Mouse (Mus musculus): Measurements from ENCODE around the gene Ceacam20. TPM values are rescaled to one million over a fixed set of nuclear protein-coding genes. Genes with fewer than 3 reads are reported as not detected.

The Ceacam20 gene
- total RNA-seq, 2 experiments from 2014 or later: not detected

- peak overlapping the region; percentile 43 for H3K4me3 ChIP-seq
- intact Hi-C loops (cut with DNase I): no loop called here
- peak overlapping the region; percentile 77 for H3K27ac ChIP-seq
- TF ChIP-seq CTCF (IDR thresholded peaks at IDR 0.05): no peak
- DNase-seq: no peak
Observed at GRCm38 (mm10) chr7:19935171-19935751, 30.0 kb upstream of the Ceacam20 start.

- DNase-seq: no peak
- peak overlapping the region; percentile 77 for H3K27ac ChIP-seq
- no peak for TF ChIP-seq CTCF (IDR thresholded peaks at IDR 0.05)
- intact Hi-C loops (cut with DNase I): no loop called here
- peak overlapping the region; percentile 43 for H3K4me3 ChIP-seq
Observed at GRCm38 (mm10) chr7:19935961-19936360, 29.3 kb upstream of the Ceacam20 start.

- DNase-seq: no peak
- Histone ChIP-seq H3K27ac (no peak overlapping the region), H3K4me3 (no peak overlapping the region)
- intact Hi-C loops (cut with DNase I): no loop called here
- TF ChIP-seq CTCF (IDR thresholded peaks at IDR 0.05): no peak
Observed at GRCm38 (mm10) chr7:19937229-19937821, 27.9 kb upstream of the Ceacam20 start.

GRCm38 (mm10) chr7:19939555-19940235 is 25.5 kb upstream of the Ceacam20 start:
- peak overlapping the region; percentile 72 for H3K27ac ChIP-seq
- intact Hi-C loops (cut with DNase I): no loop called here

GRCm38 (mm10) chr7:19940256-19940655 is 25.0 kb upstream of the Ceacam20 start:
- TF ChIP-seq CTCF (IDR thresholded peaks at IDR 0.05): no peak
- DNase-seq: no peak
- Histone ChIP-seq H3K27ac (peak overlapping the region; percentile 72), H3K4me3 (peak overlapping the region; percentile 32)
- intact Hi-C loops (cut with DNase I): no loop called here

More at GRCm38 (mm10) chr7:19939555-19940235, 25.5 kb upstream of the Ceacam20 start:
- DNase-seq: peak; percentile 90
- no peak; the same call in 1 of the 2 replicates for TF ChIP-seq CTCF (IDR thresholded peaks at IDR 0.05)
- peak overlapping the region; percentile 32 for H3K4me3 ChIP-seq

GRCm38 (mm10) chr7:19944709-19945108 is 20.5 kb upstream of the Ceacam20 start:
- Histone ChIP-seq H3K27ac (no peak overlapping the region), H3K4me3 (no peak overlapping the region)
- TF ChIP-seq CTCF (IDR thresholded peaks at IDR 0.05): no peak
- intact Hi-C loops (cut with DNase I): no loop called here
- DNase-seq: no peak

GRCm38 (mm10) chr7:19945201-19945600 is 20.0 kb upstream of the Ceacam20 start:
- H3K4me3 ChIP-seq: no peak overlapping the region
- H3K27ac ChIP-seq: no peak overlapping the region
- DNase-seq: no peak
- no peak for TF ChIP-seq CTCF (IDR thresholded peaks at IDR 0.05)
- intact Hi-C loops (cut with DNase I): no loop called here

GRCm38 (mm10) chr7:19945821-19946515 is 19.2 kb upstream of the Ceacam20 start:
- DNase-seq: no peak
- no peak for TF ChIP-seq CTCF (IDR thresholded peaks at IDR 0.05)
- no peak overlapping the region for H3K27ac ChIP-seq
- H3K4me3 ChIP-seq: no peak overlapping the region
- intact Hi-C loops (cut with DNase I): no loop called here

GRCm38 (mm10) chr7:19948956-19949355 is 16.3 kb upstream of the Ceacam20 start:
- intact Hi-C loops (cut with DNase I): no loop called here
- no peak overlapping the region for H3K4me3 ChIP-seq
- TF ChIP-seq CTCF (IDR thresholded peaks at IDR 0.05): no peak
- H3K27ac ChIP-seq: no peak overlapping the region
- no peak for DNase-seq

GRCm38 (mm10) chr7:19949996-19950395 is 15.2 kb upstream of the Ceacam20 start:
- intact Hi-C loops (cut with DNase I): no loop called here
- no peak for DNase-seq

GRCm38 (mm10) chr7:19950589-19950988 is 14.6 kb upstream of the Ceacam20 start, which contains the start of gene Igsf23:
TSS of gene Igsf23 (minus strand) at chr7:19950756.
- no peak for TF ChIP-seq CTCF (IDR thresholded peaks at IDR 0.05)
- no peak for DNase-seq
- no peak within 1 kb of the TSS for H3K27ac ChIP-seq
- intact Hi-C loops (cut with DNase I): no loop called here
- no peak within 1 kb of the TSS for H3K4me3 ChIP-seq

More at GRCm38 (mm10) chr7:19949996-19950395, 15.2 kb upstream of the Ceacam20 start:
- H3K27ac ChIP-seq: no peak overlapping the region
- no peak overlapping the region for H3K4me3 ChIP-seq
- TF ChIP-seq CTCF (IDR thresholded peaks at IDR 0.05): no peak

GRCm38 (mm10) chr7:19952320-19952986 is 12.8 kb upstream of the Ceacam20 start:
- Histone ChIP-seq H3K4me3 (no peak overlapping the region), H3K27ac (no peak overlapping the region)
- no peak for DNase-seq
- intact Hi-C loops (cut with DNase I): no loop called here
- no peak for TF ChIP-seq CTCF (IDR thresholded peaks at IDR 0.05)
